Mouse (Mus musculus) heart, embryonic 15.5 days (tissue): Measurements from ENCODE around the gene Col4a3. TPM values are rescaled to one million over a fixed set of nuclear protein-coding genes. Genes with fewer than 3 reads are reported as not detected.

ENCODE experiments used
- ATAC-seq: fragments of 200-750 bp; cut with Nextera tagmentation; replicated peaks from 2 replicates; pipeline ENCODE4 v1.8.0; 2017; ENCODE audit warnings: low read depth, moderate TSS enrichment; ENCODE audit not compliant: insufficient number of reproducible peaks, insufficient read depth, low FRiP score
- H3K27ac ChIP-seq: fragments of 300-500 bp; sonication (generic); 2 replicates; pipeline ENCODE4 v1.5.1; 2015; ENCODE audit warnings: mild to moderate bottlenecking, inconsistent platforms
- H3K27me3 ChIP-seq: fragments of 300-500 bp; sonication (generic); 2 replicates; pipeline ENCODE4 v1.6.1; 2015; ENCODE audit warnings: inconsistent platforms
- H3K36me3 ChIP-seq: fragments of 300-500 bp; sonication (generic); 2 replicates; pipeline ENCODE4 v1.6.1; 2015; ENCODE audit warnings: mild to moderate bottlenecking, inconsistent platforms
- H3K4me1 ChIP-seq: fragments of 300-500 bp; sonication (generic); replicated peaks from 2 replicates; pipeline ENCODE4 v1.6.1; 2015; ENCODE audit warnings: inconsistent platforms
- H3K4me2 ChIP-seq: fragments of 300-500 bp; sonication (generic); 2 replicates; pipeline ENCODE4 v1.6.1; 2015; ENCODE audit warnings: inconsistent platforms, mild to moderate bottlenecking, moderate library complexity
- H3K4me3 ChIP-seq: fragments of 300-500 bp; sonication (generic); 2 replicates; pipeline ENCODE4 v1.5.1; 2015; ENCODE audit warnings: mild to moderate bottlenecking, inconsistent platforms
- H3K9ac ChIP-seq: fragments of 300-500 bp; sonication (generic); 2 replicates; pipeline ENCODE4 v1.6.1; 2015; ENCODE audit warnings: mild to moderate bottlenecking, inconsistent platforms
- H3K9me3 ChIP-seq: fragments of 300-500 bp; sonication (generic); replicated peaks from 2 replicates; pipeline ENCODE4 v1.6.1; 2016; ENCODE audit warnings: inconsistent platforms
- WGBS: fragments of 180-500 bp; shearing (Covaris S2); methylation state at CpG from one replicate; pipeline ENCODE4 v1.1.7; 2015; ENCODE audit warnings: mixed read lengths; 5-methylcytosine and 5-hydroxymethylcytosine counted together
- polyA plus RNA-seq: library from polyadenylated mRNA; unstranded; fragments of >200 nt; fragmentation: Nextera tagmentation; extraction: Ambion mirVana; gene quantifications from 2 replicates; pipeline ENCODE4 v1.2.1, GENCODE M21; 2015

Gene Col4a3
- polyA plus RNA-seq, 1 experiment from 2014 or later, result 0.74 TPM

DNA sequence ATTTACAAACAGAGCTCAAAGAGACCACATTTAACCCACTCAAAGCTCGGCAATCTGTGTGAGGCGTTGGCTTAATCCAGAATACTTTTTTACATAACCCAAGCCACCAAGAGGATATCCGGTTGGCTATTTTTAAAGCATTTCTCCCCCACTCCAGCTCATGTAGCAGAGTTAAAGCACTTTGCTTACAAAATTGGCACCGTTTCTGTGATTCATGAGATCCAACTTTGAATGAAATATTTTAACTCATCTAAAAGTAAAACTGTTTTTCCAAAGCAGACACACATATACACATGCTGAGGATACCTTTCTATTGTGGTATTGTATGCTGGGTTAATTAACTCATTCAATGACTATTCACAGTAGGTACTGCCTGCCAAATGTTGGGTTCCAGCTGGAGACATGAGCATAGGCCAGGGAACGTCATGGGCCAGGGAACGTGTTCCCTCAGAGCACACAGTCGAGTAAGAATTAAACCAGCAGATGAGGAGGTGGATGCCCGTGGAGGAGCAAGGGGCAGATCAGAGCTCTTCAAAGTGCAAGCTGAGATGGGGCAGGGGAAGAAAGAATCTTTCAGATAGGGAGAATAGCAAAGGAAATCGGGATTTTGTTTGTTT lies 22.0 kb downstream of the Col4a3 start:
- 53% methylated on average over 9 of the region's 9 CpGs for WGBS
- no peak overlapping the region for H3K4me3 ChIP-seq
- H3K36me3 ChIP-seq, result no peaks in the 10 kb centered on the region
- H3K9ac ChIP-seq, result no peak overlapping the region
- no peaks in the 10 kb centered on the region for H3K27me3 ChIP-seq
- no peaks in the 10 kb centered on the region for H3K9me3 ChIP-seq
- no peak for ATAC-seq
- no peaks in the 10 kb centered on the region for H3K4me1 ChIP-seq
- H3K27ac ChIP-seq, result no peak overlapping the region
- no peak overlapping the region for H3K4me2 ChIP-seq

- 74% methylated on average over 9 of the region's 9 CpGs for WGBS
- no peaks in the 10 kb centered on the region for H3K36me3 ChIP-seq
- ATAC-seq, result no peak
Measured at GRCm38 (mm10) chr1:82612061-82612660, 25.4 kb downstream of the Col4a3 start.

GRCm38 (mm10) chr1:82618001-82618400 lies 31.3 kb downstream of the Col4a3 start:
- 80% methylated on average over 5 of the region's 5 CpGs for WGBS
- Histone ChIP-seq H3K9me3 (no peaks in the 10 kb centered on the region), H3K9ac (no peak overlapping the region), H3K4me2 (no peak overlapping the region), H3K4me1 (no peaks in the 10 kb centered on the region), H3K27ac (no peak overlapping the region), H3K36me3 (no peaks in the 10 kb centered on the region), H3K27me3 (no peaks in the 10 kb centered on the region), H3K4me3 (no peak overlapping the region)
- ATAC-seq, result no peak

More at GRCm38 (mm10) chr1:82612061-82612660, 25.4 kb downstream of the Col4a3 start:
- Histone ChIP-seq H3K4me3 (no peak overlapping the region), H3K4me2 (no peak overlapping the region), H3K4me1 (no peaks in the 10 kb centered on the region), H3K27ac (no peak overlapping the region), H3K9me3 (no peaks in the 10 kb centered on the region), H3K9ac (no peak overlapping the region), H3K27me3 (no peaks in the 10 kb centered on the region)

DNA sequence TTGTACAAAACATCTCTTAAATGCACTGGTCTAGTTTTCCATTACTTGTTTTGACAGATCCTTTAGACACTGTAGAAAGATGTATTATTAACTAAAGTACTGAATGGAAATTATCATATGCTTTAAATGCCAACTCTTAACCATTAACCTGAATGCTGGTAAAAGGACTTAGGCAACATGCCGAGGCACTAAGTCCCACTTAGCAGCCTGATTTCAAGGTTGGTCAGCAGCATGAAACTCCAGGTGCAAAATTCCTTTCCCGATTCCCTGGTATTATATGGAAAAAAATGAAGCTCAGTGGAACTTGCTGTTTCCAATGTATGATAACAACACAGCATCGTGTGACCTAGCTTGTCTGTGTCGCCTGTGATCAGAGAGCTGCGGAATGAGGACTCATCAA lies 31.9 kb downstream of the Col4a3 start:
- Histone ChIP-seq H3K27me3 (no peaks in the 10 kb centered on the region), H3K4me2 (no peak overlapping the region), H3K36me3 (no peaks in the 10 kb centered on the region), H3K27ac (no peak overlapping the region), H3K4me1 (no peaks in the 10 kb centered on the region), H3K9me3 (no peaks in the 10 kb centered on the region), H3K9ac (no peak overlapping the region), H3K4me3 (no peak overlapping the region)
- 76% methylated on average over 5 of the region's 5 CpGs for WGBS
- no peak for ATAC-seq

DNA sequence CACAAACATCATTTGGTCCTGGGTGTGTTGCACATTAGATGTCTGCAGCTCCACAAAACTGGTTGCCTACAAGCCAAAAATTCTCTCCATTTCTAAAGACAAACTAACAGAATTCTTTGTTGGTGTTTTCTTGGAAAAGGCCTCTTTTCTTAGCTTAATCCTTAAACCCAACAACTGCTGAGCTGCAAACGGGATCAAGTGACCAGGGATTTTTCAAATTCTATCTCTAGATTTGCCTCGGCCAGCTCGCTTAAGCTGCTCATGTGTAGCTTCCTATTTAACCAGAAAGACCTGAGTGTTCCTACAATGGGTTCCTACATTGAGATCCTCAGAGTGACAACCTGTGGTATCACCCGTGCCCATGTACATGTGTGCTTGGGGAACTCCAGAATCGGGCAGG lies 33.3 kb downstream of the Col4a3 start:
- no peak overlapping the region for H3K4me3 ChIP-seq
- ATAC-seq, result no peak
- no peaks in the 10 kb centered on the region for H3K27me3 ChIP-seq
- H3K36me3 ChIP-seq, result no peaks in the 10 kb centered on the region
- H3K4me2 ChIP-seq, result no peak overlapping the region
- no peaks in the 10 kb centered on the region for H3K4me1 ChIP-seq
- 86% methylated on average over 5 of the region's 5 CpGs for WGBS
- no peak overlapping the region for H3K9ac ChIP-seq
- H3K9me3 ChIP-seq, result no peaks in the 10 kb centered on the region
- H3K27ac ChIP-seq, result no peak overlapping the region

DNA sequence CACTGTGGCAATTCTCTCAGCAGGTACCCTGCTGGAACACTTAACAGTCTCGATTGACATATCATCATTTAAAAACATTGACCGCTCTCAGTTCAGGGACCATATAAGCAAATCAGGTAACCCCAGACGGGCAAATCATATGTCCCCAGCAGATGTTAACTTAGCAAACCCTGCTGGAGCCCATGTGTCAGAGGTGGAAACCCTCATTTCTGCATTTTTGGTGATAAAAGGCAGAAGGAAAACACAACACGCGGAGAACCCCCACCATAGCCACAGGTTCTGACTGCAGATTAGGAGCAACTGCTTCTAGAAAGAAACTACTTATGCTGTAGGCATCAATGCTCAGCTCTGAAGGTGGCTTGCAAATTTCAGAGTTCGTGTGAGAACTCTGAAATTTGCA lies 38.2 kb downstream of the Col4a3 start:
- Histone ChIP-seq H3K36me3 (no peaks in the 10 kb centered on the region), H3K27ac (no peak overlapping the region), H3K4me3 (no peak overlapping the region), H3K4me1 (peaks cover 4% of the 10 kb centered on the region; the same call in 1 of the 2 replicates), H3K4me2 (no peak overlapping the region), H3K27me3 (no peaks in the 10 kb centered on the region), H3K9me3 (no peaks in the 10 kb centered on the region), H3K9ac (no peak overlapping the region)
- WGBS, result 72% methylated on average over 6 of the region's 6 CpGs
- ATAC-seq, result no peak

DNA sequence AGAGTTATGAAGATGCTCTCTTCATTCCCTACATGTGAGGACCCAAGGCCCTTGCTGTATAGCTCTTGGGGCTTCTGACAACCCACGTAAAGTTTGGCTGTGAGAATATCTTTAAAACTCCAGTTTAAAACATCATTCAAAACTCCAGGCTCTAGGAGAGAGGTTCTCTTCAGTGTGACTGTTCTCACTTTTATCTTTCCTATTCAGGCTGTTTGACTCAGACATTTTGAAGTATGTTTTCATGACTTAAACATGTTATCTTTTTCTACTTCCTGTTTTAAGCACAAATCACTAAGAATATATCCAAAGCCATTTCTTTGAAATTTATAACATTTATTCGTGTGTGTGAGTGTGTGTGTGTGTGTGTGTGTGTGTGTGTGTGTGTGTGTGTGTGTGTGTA lies 38.8 kb downstream of the Col4a3 start:
- Histone ChIP-seq H3K27ac (no peak overlapping the region), H3K9ac (no peak overlapping the region), H3K9me3 (no peaks in the 10 kb centered on the region), H3K4me2 (no peak overlapping the region), H3K27me3 (no peaks in the 10 kb centered on the region), H3K36me3 (no peaks in the 10 kb centered on the region), H3K4me3 (no peak overlapping the region), H3K4me1 (peaks cover 4% of the 10 kb centered on the region; the same call in 1 of the 2 replicates)
- ATAC-seq, result no peak
- 69% methylated on average over 2 of the region's 2 CpGs for WGBS

GRCm38 (mm10) chr1:82627652-82628051 lies 40.9 kb downstream of the Col4a3 start:
- Histone ChIP-seq H3K4me1 (peaks cover 12% of the 10 kb centered on the region; the same call in 1 of the 2 replicates), H3K27me3 (no peaks in the 10 kb centered on the region), H3K36me3 (no peaks in the 10 kb centered on the region), H3K4me3 (no peak overlapping the region), H3K9ac (no peak overlapping the region), H3K27ac (no peak overlapping the region), H3K4me2 (no peak overlapping the region), H3K9me3 (no peaks in the 10 kb centered on the region)
- no peak for ATAC-seq
- 40% methylated on average over 4 of the region's 4 CpGs for WGBS

- H3K27me3 ChIP-seq, result no peaks in the 10 kb centered on the region
- ATAC-seq, result no peak
- no peak overlapping the region for H3K4me3 ChIP-seq
- no peaks in the 10 kb centered on the region for H3K36me3 ChIP-seq
- H3K9ac ChIP-seq, result no peak overlapping the region
- WGBS, result 72% methylated on average over 5 of the region's 5 CpGs
- H3K4me1 ChIP-seq, result peaks cover 16% of the 10 kb centered on the region
- H3K4me2 ChIP-seq, result no peak overlapping the region
- H3K27ac ChIP-seq, result no peak overlapping the region
- H3K9me3 ChIP-seq, result no peaks in the 10 kb centered on the region
Measured at GRCm38 (mm10) chr1:82629495-82629894, 42.8 kb downstream of the Col4a3 start.

GRCm38 (mm10) chr1:82631169-82631792 lies 44.6 kb downstream of the Col4a3 start:
- Histone ChIP-seq H3K27ac (no peak overlapping the region), H3K36me3 (no peaks in the 10 kb centered on the region), H3K9ac (no peak overlapping the region), H3K4me3 (no peak overlapping the region), H3K4me1 (peaks cover 19% of the 10 kb centered on the region), H3K27me3 (no peaks in the 10 kb centered on the region), H3K4me2 (no peak overlapping the region), H3K9me3 (no peaks in the 10 kb centered on the region)
- ATAC-seq, result no peak
- WGBS, result 33% methylated on average over 6 of the region's 6 CpGs

DNA sequence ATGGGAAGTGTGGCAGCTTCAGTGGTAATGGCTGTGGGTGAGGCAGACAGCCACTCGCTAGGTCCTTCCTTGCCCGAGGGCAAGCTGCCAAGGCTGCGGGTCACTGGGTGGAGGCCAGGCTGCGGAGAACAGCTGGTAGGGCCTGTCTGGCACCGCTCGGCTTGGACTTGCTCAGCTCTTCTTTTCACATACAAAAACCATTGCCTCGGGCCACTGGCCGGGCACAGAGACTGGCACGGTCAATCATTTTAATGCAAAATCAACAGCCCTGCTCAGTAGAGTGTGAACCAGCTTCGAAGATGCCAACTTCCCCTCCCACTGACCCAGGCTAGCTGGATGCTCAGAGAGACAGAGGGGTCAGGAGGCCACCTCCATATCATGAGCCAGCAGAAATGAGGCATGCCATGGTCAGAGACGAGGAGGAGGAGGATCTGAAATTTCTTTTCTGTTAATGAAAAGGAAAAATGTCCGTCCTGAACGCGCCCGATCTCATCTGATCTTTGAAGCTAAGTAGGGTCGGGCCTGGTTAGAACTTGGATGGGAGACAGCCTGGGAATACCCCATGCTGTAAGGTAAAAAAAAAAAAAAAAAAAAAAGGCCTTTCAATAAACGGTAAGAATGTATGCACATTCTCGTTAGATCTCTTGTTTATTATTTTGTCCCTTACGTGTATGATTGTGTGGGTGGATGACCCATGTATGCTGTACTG lies 48.0 kb downstream of the Col4a3 start:
- WGBS, result 67% methylated on average over 19 of the region's 19 CpGs
- Histone ChIP-seq H3K27ac (no peak overlapping the region), H3K4me1 (peaks cover 16% of the 10 kb centered on the region), H3K27me3 (no peaks in the 10 kb centered on the region), H3K4me2 (no peak overlapping the region), H3K9me3 (no peaks in the 10 kb centered on the region), H3K36me3 (no peaks in the 10 kb centered on the region), H3K4me3 (no peak overlapping the region), H3K9ac (no peak overlapping the region)
- peak; percentile 39; the same call in 1 of the 2 replicates for ATAC-seq
